Mouse (Mus musculus): ENCODE measurements at regions not wholly inside any gene's neighbourhood (a gene's known extent, or its start where the extent isn't known, plus 50 kb on each side); places are given as distances from the start of the nearest gene placed in this dataset.

DNA sequence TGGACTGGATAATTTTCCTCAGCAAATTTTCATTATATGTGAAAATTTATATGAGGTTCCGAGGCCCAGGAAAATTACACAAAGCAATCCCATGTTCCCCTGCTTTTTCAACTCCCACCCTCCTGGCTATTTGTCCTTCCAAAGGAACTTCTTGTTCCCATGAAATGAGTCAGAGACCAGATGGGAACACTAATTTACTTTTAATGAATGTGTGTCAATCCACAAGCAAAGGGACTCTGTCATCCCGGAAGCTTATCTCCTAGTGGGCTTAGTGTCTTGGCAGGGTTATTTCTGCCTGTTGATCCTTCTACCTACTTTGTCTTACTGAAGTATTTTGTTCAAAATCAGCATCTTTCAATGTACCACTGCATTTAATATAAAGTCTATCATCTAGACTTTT lies 573.3 kb upstream of the Gm11114 start:
- TF ChIP-seq CTCF (IDR thresholded peaks at IDR 0.05) (no peak), EP300 (IDR thresholded peaks at IDR 0.05) (peak; percentile 49)

All from lung, postnatal 0 days (tissue).